Mouse (Mus musculus) thymus, postnatal 14 days (tissue): ENCODE data around the gene Olig1.
"Not testable (repeated sequence)": the region's sequence is repeated elsewhere in the genome, so short reads cannot be mapped to it uniquely, and the experiment has no call there.

Experiments
- DNase-seq: peaks from one replicate; pipeline ENCODE4 v3.0.0; 2021

Olig1 gene

DNA sequence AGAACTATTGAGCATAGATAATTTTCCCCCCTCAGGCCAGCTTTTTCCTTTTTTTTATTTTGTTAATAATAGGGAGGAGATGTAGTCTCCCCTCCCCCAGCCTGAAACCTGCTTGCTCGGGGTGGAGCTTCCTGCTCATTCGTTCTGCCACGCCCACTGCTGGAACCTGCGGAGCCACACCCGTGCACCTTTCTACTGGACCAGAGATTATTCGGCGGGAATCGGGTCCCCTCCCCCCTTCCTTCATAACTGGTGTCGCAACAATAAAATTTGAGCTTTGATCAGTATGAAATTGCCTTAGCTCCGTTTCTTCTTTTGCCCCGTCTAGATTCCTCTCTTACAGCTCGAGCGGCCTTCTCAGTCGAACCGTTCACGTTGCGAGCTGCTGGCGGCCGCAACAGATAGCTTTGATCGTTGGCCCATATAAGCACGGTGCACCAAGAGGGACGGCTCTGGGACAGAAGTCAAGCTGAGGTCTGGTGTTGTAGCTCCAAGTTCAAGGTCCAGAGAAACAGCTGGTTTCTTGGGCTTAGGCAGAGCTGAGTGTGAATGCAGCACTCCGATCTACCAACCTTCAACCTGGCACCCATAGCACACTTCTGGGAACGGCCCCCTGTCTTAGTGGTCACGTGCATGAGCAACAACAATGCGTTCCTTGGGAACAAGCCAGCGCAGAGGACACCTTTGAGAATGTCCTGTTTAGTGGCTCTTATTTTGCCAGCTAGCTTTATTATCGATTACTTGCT is 14.0 kb upstream of the Olig1 start:
- not testable (repeated sequence) for DNase-seq

DNA sequence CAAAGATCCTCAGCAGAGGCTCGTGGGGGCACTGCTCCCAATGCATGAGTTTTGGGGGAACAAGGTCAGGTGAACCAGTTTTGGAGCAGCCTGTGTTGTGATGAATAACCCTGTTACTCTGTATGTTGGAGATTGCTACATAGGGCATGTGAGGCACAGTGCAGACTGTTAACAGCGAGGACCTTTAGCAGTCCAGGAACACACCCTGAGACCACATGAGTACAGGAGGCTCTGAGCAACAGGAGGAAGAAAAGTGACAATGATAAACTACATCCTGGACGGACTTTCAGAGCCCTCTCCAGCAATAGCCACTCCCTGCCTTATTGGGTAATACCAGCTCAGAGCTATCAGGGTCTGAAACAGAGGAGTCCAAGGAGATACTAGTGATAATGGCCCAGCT is 10.6 kb upstream of the Olig1 start:
- DNase-seq = no peak

DNA sequence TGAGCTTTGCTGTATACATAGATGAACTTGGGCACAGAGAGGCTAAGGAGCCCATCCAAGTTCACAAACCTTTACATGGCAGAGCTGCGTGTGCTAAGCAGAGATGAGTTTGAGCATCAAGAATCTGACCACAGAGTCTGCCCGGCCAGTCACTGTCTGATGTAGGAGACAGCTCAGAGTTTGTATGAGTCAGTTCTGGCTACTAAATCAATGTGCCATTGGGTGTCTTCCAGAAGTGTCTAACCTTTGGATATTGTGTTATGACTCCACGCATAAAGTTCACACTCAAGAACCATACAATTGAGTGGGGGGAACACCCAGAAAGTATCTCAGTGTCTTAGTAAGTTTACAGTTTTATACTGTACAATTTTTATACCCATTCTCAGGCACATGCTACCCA is 8.7 kb upstream of the Olig1 start:
- no peak for DNase-seq

DNA sequence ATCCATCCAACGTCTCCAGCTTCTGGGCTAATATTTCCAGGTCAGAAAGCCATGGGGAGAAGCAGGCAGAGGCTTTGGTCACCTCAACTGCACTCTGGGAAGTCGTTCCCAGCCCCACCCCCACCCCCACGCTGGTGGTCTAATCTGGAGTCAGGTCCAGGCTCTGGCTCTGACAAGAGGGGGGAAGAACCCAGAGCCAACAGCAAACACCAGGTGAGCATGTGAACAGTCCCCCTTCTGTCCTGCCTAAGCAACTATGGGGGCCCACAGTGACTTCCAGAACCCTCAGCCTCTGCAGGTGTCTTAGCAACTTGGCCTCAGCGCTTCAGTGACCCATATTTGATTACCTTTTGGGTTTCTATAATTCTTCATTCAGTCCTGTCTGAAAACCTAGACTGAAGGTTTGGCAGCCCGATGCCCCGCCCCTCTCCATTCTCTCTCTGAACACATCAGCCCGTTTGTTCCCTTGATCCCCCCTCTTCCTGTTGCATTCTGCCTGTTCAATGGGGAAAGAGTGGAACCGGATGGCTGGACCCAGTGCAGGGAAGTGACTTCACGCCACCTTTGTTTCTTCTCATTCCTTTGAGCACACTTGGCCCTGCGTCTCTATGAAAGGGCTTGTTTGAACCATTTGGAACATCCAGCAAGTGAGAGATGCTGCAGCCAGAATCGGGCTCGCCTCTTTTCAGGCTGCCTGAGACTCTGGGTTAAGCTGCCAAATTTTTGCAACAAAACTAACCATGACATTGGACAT is 6.9 kb upstream of the Olig1 start:
- DNase-seq = no peak

DNA sequence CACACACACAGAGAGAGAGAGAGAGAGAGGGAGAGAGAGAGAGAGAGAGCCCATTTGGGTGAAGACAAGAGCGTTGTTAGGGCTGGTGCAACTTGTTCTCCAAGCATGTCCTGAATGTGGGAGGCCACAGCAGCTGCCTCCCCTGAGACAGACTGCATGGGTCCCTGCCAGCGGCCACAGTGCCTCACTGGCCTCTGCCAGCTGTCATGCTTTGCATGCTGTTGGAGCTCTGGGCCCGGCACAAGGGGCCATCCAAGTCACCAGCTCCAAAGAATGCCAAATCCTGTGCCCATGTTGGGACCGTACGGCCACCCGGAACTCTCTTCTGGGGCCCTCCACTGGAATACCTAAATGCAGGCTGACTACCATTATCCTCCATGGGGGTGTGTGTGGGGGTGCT is 3.6 kb upstream of the Olig1 start:
- no peak for DNase-seq

GRCm38 (mm10) chr16:91268724-91269452 is 684 bp upstream of the Olig1 start:
- no peak for DNase-seq

DNA sequence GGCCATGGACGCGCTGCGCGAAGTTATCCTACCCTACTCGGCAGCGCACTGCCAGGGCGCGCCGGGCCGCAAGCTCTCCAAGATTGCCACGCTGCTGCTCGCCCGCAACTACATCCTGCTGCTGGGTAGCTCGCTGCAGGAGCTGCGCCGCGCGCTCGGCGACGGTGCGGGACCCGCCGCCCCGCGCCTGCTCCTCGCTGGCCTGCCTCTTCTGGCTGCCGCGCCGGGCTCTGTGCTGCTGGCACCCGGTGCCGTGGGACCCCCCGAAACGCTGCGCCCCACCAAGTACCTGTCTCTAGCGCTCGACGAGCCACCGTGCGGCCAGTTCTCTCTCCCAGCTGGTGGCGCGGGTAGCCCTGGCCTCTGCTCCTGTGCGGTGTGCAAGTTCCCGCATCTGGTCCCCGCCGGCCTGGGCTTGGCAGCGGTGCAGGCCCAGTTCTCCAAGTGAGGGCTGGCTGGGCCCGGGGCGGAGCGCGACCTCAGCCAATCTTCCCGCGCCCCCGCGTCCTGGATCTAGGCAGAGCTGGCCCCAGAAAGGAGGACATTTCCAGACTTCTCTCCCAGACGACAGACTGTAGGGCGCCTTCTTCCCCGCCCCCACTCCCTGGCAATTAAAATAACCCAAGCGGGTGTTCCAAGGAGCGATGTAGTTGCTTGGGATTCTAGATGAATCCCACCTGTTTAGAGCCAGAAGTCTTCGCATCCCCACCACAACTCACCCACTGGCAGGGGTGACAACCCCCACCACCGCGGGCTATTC is 820 bp downstream of the Olig1 start:
- DNase-seq = no peak

- DNase-seq = no peak
Observed at GRCm38 (mm10) chr16:91270982-91271549, 1.5 kb downstream of the Olig1 start.

- DNase-seq = no peak
Observed at GRCm38 (mm10) chr16:91271634-91272033, 2.1 kb downstream of the Olig1 start.

DNA sequence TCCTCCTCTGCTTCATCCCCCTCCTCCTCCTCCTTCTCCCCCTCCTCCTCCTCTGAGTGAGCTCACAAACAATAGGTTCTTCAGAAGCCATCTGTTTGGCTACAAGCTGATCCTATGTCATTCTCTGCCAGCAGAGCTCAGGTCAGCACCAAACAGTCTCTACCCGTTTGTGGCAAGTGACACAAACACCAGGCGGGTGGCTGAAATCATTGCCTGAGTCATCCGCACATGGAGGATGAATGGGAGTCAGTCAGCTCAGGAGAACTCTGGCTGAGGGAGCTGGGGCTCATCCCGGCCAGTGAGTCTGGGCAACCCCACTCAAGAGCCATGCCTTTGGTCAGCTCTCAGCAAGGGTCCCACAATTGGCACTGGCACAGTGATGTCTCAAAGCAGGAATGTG is 10.9 kb downstream of the Olig1 start:
- DNase-seq = no peak

- DNase-seq = no peak
Observed at GRCm38 (mm10) chr16:91292080-91292479, 22.5 kb downstream of the Olig1 start.

DNA sequence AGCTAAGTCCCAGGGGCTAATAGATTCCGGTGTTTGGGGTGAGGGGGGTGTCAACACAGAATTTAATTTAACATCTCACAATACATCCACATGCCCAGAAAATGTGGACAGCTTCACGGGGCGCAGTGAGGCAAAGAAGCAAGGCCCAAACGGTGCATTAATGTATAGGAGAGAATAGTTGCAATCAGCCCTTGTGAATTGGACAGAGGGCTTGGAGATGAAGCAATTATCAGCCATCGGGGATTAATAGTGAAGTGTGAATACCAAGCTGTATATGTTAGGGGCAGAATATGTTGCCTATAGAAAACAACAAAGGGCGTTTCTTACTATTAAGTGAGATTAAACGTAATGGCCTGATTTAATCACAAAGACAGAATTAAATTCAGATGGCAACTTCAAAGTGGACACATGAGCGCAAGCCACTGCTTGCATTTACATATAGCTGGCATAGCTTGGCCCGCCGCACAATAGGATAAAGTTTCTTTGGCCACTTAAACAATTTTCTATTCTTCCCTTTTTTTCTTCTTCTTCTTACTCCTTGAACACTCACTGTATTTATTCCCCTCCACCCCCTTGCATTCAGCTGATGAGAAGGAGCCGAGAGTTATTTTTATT is 23.3 kb downstream of the Olig1 start:
- DNase-seq = no peak

GRCm38 (mm10) chr16:91297726-91298125 is 28.2 kb downstream of the Olig1 start:
- no peak for DNase-seq

GRCm38 (mm10) chr16:91299412-91299811 is 29.8 kb downstream of the Olig1 start:
- no peak for DNase-seq

- DNase-seq = no peak
Observed at GRCm38 (mm10) chr16:91300641-91301441, 31.3 kb downstream of the Olig1 start.

GRCm38 (mm10) chr16:91301454-91301853 is 31.9 kb downstream of the Olig1 start:
- no peak for DNase-seq

DNA sequence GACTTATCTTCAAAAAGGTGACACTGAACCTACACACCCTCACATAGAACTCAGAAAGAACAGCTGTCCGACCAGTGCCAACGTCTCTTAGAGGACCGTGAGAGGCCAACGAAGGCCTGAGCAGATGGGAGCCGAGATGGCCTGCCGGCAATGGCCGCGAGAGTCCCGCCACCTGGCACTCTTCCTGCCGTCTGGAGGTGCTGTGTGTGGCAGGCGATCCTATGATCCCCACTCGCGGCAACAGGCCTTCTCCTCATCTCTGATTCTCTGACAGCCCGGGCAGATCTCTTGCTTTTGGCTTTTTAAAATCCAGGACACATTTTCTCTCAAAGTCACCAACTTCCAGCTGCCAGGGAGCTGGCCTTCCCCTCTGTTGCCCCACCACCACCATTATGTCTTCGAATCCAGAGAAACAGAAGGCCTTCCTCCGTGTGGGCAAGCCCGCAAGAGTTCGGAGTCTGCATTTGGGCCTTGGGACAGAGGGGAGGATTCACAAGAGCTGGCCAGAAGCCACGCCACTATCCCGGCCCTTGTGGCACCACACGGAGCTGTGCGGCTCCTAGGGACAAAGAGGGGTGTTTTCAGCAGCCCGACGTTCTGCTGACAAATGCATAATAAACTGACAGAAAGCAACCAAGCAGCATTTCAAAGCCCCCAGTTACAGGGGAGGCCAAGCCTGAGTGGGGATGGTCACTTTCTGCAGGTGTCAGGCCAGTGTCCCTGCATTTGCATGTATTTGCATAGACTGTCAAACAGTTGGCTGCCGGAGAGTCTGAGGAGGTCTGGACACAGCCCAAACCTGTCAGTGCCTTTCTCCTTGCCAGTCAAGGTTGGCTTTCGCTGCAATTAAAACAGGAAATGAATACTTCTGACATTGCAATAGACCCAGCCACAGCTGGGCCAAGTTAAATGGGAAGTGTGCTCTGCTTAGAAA is 34.5 kb downstream of the Olig1 start:
- DNase-seq = no peak

DNA sequence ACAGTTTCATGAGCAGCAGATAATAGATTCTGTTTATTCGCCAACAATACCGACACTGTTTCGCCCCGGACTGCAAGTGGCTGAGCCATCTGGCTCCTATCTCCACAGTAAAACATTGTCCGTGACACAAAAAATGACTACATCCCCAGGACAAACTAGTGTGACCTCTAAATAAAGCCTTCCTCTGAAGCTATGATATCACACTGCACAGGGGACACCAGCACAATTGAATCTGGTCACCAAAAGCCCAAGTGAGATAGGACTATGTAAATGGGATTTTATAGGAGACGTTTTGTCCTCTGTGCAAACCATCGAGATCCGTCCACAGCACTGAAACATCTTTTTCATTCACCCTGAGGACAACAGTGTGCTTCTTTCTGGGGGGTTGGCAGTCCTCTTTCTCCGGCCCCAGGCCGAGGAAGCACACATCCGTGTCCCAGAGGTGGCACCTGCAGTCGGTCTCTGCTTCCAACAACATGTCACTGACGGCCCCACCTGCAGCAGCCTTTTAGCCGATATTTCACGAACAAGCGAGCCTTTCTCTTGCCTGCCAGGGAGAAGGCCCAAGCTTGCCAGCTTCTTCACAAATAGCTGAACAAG is 36.0 kb downstream of the Olig1 start:
- DNase-seq = no peak

DNA sequence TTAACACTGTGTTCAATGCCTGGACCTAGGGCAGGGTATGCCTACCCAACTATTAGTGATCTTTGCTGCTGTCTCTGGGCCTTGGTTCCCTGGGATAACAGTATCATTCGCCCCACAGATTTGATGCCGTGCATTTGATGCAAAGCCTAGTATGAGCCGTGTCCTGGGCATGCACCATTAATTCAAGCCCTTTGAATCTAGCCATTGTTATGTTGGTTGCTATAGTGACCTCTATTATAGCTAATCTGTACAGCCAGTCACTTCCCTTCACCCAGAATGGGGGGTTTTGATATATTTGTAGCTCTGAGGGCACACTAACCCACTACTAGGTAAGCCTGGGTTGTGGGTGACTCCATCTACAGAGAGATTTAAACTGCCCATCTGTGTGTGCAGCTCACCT is 40.3 kb downstream of the Olig1 start:
- no peak for DNase-seq

DNA sequence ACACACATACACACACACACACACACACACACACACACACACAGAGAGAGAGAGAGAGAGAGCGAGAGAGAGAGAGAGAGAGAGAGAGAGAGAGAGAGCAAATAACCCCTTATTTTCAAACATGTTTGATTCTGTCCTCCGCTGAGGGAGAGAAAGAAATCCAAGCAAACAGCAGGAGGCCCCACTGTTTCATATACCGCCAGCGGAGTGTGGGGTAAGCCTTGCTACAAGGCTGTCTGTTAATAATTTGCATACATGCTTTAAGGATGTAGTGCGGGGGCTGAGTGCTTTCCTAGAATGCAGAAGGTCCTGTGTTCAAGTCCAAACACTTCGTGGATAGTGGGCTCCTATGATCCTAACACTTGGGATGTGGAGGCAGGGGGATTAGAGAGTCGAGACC is 43.3 kb downstream of the Olig1 start:
- DNase-seq = no peak
